Mouse (Mus musculus): ENCODE measurements around the gene Trim41.
A peak's percentile ranks its signal among the peaks of the same experiment; 100 is the strongest.

DNA sequence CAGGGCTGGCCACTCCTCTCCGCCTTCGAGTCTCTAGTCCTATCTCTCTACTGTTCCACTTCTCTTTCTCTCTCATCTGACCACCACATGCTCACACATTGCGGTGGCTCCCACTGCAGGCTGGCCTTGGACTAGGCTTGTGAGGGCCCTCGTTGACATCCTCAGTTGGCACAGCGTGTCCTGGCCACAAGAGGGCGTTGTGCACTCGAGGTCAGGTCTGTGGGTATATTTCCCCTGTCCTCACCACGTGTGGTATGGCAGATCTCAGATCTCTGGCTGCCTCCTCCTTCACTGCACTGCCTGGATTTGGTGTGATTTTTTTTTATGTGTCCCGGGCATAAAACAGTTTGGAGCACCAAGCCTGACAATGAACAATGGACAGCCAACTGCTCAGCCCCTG is 40.5 kb downstream of the Trim41 start:
- TF ChIP-seq CTCF (IDR thresholded peaks at IDR 0.05; ENCODE audit: low read depth, low read length), result peak; percentile 94
- TF ChIP-seq POLR2A (IDR thresholded peaks at IDR 0.05; ENCODE audit: insufficient read depth, low read length), result no peak

Data from ES-Bruce4 (cell line).